Mouse (Mus musculus): ENCODE results near the gene Lcp2.

Gene Lcp2

DNA sequence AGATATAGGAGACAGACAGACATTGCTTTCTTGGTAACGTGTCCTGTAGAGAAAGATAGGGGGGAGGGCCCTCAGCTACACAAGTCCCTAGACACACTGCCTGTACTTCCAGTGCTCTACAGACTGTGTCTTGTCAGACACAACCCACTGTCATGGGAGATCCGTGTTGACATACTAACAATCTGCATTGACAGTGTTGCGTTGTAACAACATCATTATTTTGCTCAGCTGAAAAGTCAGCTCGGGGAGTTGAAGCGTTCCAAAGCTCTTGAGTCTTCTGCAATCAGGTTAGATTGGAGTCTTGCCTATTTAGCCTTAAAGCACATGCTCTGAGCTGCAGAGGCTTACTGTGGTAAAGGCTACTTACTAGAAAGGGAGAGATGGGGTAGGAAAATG is 820 bp downstream of the Lcp2 start:
- DNase-seq (ENCODE audit: low read depth, low spot score) = no peak

DNA sequence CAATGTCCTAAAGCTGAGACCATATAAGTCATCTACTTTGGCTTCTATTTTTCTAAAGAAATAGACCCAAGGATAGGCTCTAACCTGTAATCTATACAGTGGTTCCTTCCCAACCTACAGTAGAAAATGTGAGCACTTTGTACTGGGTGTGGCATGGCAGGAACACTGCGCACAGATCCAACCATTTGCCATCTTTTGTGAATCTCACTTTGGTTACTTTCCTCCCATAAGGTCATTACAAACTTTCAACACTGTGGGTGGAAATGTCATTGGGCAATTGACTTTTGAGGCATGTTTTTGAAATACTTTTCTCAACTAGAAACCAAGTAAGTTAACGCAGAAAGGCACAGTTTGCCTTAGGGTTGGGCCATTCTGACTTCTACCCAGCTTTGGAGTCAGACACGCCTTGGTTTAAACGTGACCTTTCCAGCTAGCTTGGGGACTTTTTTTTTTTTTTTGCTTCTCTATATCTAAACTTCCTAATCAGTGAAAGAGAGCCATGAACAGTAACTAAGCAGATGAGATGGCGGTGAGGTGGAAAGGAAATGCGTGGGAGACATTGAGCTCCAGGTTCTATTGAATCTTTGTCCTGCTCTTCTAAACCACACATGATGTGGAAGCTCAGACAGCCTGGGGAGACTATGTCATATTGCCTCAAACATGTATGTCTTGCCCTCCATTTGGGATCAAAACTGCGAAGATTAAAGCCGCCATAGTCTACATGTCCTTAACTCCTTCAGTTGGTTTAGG is 1.8 kb downstream of the Lcp2 start:
- peak; percentile 78 for DNase-seq (ENCODE audit: low read depth, low spot score)

DNA sequence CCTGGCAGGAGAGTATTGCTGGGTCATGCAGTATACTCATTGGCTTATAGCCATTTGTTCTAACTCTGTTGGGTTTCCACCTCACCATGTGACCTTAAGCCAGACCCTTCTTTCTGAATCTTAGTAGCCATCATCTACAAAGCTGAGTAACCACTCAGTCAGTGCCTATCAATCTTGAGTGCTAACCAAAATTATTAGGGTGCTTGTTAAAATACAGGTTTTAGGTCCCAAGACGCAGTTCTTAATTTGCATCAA is 2.3 kb downstream of the Lcp2 start:
- DNase-seq (ENCODE audit: low read depth, low spot score) = no peak

DNA sequence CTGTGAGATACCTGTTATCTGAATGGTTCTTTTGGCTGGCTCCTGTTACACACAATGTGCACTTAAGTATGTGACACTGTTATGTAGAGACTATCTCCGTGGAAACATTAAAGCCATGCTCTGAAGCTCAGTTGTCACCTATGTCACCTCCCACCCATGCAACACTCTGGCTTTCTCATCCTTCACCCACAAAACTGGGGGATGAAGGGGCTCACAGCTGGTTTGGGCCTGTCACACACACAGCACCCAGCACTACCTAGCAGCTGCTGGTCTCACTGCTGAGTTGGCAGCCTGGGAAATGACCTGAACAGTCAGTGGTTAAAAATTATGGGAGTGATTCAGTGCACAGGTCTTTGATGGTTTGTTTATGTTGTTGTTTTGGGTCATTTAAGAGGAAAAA is 3.3 kb downstream of the Lcp2 start:
- peak; percentile 30 for DNase-seq (ENCODE audit: low read depth, low spot score)

DNA sequence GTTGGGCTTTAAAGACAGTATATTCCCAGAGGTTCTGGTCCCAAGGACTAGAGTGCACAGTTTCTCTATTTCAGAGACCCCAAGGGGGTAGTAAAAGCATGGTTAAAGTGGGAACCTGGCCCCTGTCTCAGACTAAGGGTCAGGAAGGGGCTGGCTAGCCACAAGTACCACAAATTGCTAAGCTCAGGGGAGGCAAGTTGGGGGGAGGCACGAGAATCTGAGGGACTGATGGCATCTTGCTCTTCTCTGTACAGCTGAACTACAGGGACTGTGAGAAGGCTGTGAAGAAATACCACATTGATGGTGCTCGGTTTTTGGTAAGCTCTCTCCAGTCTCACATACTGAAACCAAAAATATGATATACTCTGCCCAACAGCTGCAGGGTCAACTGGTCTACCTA is 3.9 kb downstream of the Lcp2 start:
- peak; percentile 26 for DNase-seq (ENCODE audit: low read depth, low spot score)

DNA sequence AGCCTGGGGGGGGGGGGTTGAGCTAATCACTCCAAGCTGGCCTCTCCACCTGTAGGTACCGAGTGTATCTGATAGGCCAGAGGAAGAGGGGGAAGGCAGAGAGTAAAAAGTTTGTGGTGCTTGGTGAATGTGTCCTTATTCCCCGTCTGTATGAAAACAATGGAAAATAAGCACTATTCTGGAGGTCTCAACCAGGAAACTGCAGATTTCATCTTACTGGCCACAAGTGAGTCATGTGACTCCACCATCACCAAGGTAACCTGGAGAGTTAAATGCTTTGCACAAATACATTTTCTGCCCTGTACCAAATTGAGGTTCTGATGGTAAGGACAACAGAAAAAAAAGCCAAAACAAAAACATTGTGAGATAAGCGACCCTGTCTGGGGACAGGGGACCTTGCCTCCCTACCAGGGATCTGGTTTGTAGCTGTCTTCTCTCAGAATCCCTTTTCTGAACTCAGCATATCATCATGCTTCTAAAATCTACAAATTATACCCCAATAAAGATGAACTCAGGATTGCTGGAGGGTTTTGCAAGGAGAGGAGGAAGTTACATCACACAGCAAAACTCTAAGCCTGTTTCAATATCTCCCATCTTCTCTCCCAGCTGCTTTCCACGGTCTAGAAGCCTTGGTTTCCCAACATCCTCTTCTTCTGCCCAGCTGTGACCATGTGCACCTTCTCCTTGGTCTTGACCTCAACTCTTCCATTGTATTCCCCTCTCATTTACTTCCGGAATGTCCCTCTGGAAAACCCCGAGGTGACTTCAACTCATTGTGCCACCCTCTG is 6.5 kb downstream of the Lcp2 start:
- DNase-seq (ENCODE audit: low read depth, low spot score) = peak; percentile 67

DNA sequence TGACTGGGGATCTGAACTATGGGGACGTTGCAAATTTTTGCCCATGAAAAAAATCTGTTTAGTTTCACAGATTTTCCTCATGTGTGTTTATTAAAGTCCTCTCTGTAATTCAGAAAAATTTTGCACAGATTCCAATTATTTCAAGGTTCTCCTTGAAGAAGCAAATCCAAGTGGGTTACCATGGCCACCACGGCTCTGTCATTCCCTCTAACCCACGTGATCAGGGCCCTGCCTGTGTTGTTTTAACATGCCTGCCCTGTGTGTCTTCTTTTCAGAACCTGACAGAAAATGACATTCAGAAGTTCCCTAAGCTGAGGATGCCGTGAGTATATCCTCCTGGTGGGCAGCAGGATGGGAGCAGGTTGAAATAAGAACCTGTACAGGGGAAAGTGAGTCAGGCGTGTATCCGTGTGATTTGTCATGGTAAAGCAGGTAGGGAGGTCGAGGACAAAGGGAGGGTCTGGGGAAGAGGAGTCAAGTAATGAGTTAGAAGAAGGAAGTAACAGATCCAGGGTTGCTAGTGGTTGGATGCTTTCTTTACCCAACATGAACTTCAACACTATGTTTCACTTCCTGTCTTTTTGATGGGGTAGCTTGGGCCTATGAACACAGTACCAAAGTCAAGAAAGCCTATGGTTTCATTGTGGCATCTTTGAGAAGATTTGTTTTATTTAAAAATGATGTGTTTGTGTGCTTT is 7.5 kb downstream of the Lcp2 start:
- DNase-seq (ENCODE audit: low read depth, low spot score) = peak; percentile 56

DNA sequence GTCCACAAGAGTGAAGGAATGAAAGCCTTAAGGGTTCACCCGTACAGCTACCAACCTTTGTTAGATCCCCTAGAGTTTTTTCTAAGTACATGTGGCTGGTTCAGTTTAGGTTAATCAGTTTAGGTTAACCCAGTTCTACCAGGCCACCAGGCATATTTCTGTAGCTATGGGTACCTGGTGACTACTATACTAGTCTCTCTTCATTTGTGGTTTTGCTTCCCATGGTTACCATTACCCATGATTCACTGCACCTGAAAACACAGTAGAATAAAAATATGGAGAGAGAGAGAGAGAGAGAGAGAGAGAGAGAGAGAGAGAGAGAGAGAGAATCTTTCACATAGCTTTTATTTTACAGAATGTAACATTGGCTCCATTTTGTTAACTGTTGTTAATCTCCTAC is 10.0 kb downstream of the Lcp2 start:
- DNase-seq (ENCODE audit: low read depth, low spot score) = peak; percentile 72

DNA sequence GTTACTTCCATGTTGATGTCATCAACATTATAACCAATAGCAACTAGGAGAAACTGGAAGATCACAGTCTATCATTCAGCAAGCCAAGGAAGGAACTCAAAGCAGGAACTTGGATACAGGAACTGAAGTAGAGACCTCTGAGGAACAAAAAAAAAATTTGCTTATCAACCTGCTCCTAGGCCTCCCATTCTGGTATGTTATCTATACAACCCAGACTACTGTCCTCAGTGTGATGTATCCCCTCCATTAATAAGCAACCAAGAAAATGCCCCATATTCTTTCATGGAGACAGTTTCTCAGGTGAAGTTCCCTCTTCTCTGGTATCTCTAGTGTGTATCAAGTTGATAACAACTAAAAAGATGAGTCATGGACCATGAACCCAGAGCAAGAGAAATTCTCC is 11.6 kb downstream of the Lcp2 start:
- no peak for DNase-seq (ENCODE audit: low read depth, low spot score)

DNA sequence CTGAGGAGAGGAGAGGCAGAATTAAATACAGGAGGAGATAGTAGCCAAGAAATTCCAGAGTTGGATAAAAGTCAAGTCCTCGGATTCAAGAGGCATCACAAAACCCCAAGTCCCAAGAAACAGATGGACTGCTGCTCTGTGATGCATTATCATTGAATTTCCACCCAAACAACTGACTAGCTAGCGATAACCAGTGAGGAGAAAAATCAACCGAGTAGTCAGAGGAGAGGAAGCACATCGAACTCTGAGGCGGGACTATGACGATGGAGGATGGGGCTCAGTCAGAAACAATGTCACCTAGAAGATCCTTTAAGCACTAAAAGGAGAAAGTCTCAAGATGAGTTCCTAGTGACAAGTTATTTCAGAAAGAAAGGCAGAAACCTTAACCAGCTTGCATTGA is 12.2 kb downstream of the Lcp2 start:
- no peak for DNase-seq (ENCODE audit: low read depth, low spot score)

DNA sequence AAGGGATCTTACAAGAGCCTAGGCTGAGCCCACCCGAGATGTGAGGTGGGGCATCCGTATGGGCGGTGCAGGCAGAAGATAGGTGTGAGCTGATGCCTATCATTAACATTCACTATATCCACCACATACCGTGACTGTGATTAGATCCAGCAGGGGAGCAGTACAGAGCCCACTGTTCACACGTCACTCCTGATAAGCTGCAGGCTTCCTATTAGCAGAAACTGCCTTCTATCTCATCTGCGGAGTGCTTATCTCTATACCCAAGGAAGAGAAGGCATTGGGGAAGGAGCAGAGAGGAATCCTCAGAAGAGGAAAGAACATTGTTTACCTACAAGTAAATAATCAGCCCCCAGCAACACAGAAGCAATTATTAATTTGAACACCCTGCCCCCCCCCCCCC is 15.0 kb downstream of the Lcp2 start:
- DNase-seq (ENCODE audit: low read depth, low spot score) = peak; percentile 57

DNA sequence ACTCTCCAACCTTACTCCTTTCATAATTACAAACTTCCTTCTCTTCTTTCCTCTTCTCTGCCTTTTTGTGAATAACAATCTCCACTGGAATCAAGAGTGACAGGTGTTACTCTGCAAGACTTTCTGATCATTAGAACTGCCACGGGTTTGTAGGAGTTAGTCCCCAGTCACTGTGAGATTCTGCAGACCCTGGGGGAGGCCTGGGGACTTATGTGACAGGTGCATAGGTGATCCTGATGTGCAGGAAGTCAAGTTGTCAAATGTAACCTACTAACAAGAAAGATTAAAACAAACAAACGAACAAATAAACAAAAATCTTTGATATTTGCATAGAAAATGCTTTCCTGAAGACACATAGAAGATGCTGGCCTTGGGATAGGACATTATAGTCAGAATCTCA is 16.5 kb downstream of the Lcp2 start:
- DNase-seq (ENCODE audit: low read depth, low spot score) = no peak

DNA sequence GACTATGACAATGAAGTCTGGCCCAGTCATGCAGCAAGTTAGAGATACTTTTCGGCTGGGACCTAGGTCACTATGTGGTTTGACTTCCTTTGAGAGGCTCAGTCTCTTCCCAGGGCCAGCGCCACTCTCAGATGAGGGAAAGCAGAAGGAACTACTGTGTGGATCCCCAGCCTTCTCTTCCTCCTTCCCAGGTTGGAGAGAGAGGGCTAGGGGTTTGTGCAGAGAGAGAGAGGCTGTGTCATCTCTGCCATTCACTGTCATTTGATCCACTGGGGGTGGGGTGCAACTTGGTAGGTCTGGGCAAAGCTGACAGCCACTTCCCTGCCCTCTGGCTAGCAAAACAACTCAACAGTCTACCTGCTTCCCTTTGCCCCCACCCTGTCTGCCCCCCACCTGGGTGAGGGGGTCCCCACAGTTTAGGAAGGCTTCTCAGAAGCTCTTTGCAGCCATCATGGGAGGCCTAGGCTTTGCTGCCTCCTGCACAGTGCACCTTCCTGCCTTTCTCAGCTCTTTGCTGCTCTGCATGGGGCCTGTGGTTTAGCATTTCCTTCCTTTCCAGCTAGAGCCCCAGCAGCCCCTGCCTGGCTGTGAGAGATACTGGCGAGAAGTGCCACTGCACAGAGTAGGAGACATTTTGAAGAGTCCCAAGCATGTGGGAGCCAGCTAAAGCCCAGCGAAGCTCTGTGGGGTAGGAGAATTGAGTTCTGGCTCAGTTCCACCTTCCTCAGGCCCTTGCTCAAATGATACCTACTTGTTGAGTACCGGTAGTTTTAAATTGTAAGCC is 17.2 kb downstream of the Lcp2 start:
- peak; percentile 87 for DNase-seq (ENCODE audit: low read depth, low spot score)

DNA sequence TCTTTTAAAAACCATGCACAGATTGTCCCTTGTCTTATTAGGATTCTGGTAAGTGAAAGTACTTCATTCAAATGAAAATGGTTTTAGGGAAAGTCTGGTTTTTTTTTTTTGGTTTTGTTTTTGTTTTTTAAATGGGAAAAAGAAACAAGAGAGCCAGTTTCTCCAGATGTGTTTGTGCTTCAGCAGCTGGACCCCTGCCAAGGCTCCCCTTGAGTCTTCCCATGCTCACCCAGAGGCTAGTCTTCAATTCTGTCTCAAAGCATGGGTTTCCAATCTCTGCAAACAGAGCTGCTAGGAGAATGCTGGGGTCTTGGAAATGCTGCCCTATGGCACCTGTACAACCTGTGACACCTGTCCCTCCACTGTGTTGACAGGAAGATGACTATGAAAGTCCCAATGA is 23.9 kb downstream of the Lcp2 start:
- no peak for DNase-seq (ENCODE audit: low read depth, low spot score)

DNA sequence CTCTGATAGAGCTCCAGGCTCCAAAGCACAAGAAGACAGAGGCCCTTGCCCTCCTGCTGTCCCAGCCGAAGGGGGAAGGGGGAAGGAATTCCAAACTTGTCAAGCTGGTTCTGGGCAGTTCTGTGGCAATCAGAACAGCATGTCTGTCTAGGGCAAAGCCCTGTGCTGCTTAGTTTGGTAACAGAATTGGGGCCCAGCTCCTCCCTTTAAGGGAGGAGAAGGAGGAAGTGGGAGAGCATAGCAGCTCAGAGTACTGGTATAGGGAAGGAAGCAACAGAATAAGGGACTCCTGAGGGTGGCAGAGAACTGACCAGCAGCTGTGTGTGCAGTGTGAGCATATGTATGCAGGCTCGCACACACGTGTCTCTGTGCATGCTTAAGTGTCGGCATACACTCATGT is 25.6 kb downstream of the Lcp2 start:
- DNase-seq (ENCODE audit: low read depth, low spot score) = no peak

DNA sequence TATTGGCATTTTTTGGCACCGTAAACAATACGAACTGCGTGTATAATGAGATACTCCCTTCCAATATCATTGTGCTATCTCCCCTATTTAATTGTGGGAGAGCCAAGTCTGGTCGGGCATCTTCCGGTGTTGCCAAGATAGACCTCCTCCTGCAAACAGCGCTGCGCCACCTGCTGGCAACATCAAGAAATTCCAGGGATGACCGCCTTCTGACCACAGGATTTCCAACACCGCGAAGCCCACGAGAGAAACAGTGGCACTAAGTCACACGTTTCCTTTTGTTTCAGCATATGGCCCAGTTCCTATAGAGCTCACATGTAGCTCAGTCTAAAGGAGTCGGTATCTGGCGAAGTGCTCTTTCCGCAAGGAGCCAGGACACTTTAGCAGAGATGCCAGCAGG is 27.1 kb downstream of the Lcp2 start:
- DNase-seq (ENCODE audit: low read depth, low spot score) = peak; percentile 65

DNA sequence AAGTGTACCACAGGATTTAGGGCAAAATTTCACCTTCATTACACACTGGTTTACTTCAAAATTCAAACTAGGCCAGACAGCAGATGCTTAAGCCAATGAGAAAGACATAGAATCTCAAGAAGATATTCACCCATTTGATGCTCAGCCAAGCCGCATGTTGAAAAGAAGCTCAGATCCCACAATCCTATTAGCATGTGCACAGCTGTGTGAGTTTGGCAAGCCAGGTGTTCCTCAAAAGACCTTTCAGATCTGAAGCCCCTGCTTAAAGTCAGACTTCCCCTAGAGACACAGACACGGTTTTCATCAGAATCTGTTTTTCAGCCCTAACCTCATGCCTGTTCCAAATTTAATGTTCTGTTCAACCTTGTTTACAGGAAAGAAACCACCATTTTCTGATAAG is 31.1 kb downstream of the Lcp2 start:
- no peak for DNase-seq (ENCODE audit: low read depth, low spot score)

DNA sequence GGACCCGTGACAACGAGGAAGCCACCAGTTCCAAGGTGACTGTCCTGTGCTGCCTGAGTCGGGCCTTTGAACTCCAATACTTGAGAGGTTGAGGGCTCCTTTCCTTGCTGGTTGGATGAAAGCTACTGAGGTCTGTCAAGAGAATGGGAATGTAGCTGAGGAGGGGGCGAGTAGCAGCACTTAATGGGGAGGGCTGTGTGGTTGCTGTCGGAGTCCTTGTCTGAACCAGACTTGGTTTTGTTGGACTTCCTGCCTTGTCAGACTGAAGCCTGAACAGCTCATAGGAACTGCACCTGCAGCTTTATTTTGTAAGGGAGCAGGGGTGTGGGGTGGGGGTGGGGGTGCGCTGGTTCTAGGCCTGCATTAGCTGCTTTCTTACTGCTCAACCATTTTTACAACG is 31.9 kb downstream of the Lcp2 start:
- DNase-seq (ENCODE audit: low read depth, low spot score) = no peak

DNA sequence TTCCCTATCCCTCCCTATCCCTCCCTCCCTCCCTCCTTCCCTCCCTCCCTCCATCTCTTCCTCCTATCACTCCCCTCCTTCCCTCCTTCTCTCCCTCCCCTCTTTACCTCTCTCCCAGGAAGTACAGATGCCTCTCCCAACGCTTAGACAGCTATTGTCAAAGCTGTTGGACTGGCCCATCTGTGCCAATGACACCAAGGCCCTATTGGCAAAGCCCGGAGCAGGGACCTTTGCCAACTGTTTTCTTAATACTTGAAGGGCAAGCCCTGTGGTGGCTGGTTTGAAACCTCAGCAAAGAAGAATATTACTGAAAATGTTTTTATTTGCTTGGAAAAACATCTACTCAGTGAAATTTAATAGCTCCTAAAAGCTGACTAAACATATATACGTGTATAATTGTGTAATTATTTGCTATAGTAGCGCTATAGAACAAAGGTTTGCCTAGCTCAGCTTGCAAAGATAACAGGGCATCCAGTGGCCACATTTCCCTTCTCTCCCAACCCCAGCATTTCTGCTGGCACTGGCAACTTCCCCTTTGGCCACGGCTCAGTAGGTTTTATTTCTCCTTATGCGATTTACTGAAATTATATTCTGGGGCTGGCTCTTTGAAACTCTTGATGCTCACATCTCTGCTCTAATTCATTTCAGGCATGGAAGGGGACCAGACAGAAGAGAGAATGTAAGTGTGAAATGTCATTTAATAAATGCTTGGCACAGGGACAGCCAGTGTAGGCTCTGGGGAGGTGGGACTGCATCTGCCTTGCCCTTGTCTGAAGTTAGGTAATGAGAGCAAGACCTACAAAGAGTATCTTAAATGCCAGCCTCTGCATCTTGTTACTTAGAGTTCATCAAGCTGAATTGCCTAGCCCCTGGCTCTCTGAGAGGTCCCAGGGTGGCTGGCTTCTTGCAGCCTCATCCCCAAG is 33.1 kb downstream of the Lcp2 start:
- DNase-seq (ENCODE audit: low read depth, low spot score) = no peak

DNA sequence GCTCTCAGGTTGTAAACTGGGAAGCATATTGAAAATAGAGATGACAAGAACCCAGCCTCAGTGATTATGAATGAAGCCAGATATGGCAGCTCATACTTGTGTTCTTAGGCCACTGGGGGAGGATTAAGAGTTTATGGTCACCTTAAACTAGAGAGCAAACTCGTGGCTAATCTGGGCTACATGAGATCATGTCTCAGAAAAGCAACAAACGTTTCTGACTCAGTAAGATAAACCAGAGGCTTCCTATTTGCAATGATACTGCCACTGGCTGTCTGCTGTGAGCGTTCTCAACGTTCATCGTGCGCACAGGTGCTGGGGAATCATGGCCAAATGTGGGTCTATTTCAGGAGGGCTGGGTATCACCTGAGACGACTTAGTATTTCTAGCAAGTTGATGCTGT is 37.1 kb downstream of the Lcp2 start:
- no peak for DNase-seq (ENCODE audit: low read depth, low spot score)

DNA sequence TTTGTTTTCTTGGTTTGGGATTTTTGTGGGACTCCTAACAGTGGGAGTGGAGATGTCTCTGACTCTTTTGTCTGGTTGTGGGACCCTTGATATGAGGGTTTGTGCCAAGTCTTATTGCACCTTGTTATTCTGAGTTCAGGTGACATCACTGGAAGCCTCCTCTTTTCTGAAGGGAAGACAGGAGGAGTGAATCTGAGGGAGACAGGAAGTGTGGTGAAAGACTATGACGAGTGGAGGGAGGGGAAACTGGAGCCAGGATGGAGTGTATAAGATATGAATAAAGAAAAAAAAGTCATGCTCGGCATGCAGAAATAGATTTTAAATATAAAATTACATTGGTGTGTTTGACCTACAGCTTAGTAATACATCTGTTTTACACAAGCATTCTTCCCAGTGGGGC is 37.9 kb downstream of the Lcp2 start:
- DNase-seq (ENCODE audit: low read depth, low spot score) = no peak
